Mouse (Mus musculus): ENCODE measurements around the gene Mgarp.
"Not testable (repeated sequence)": the region's sequence is repeated elsewhere in the genome, so short reads cannot be mapped to it uniquely, and the experiment has no call there.

The Mgarp gene

DNA sequence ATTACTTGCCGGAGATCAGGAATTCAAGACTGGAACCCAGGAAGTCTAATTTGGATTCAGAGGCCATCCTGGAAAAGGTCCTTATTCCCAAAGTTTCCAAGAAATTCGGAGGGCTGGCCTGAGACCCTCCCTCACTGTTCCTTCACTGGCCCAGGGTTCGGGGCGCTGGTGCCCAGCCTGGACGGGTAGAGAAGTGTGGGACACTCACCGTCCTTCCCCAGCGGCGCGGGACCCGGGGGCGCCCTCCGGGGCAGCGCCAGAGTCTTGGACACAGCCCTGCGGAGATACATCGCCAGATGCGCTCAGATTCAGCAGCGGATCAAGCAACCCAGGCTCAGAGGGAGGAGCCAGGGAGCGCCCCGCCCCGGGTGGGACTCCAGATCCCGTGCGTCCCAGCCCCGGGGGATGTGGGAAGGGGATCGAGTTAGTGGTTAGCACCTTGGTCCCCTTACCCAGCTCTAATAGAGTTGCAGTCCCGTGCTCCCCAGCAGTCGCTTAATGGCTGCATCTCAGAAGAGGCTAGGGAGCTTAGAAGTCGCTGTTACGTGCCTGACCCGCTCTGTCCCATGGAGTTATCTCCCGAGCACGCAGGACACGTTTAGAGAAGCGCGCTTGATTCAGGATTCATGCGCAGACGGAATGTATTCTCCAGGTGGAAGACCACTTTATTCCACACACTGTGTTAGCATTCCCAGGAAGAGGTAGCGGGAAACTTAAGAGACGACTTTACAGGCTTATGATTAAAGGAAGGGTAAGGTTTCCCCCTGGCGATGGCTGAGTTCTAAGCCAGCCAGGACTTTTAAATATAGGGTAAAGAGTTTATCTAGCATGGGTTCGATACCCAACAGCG, at the start of gene Mgarp:
TSS of gene Mgarp (minus strand) at position 520 of the 850 bp plus-strand sequence.
- peak; percentile 59 for DNase-seq (ENCODE audit: low spot score)

DNA sequence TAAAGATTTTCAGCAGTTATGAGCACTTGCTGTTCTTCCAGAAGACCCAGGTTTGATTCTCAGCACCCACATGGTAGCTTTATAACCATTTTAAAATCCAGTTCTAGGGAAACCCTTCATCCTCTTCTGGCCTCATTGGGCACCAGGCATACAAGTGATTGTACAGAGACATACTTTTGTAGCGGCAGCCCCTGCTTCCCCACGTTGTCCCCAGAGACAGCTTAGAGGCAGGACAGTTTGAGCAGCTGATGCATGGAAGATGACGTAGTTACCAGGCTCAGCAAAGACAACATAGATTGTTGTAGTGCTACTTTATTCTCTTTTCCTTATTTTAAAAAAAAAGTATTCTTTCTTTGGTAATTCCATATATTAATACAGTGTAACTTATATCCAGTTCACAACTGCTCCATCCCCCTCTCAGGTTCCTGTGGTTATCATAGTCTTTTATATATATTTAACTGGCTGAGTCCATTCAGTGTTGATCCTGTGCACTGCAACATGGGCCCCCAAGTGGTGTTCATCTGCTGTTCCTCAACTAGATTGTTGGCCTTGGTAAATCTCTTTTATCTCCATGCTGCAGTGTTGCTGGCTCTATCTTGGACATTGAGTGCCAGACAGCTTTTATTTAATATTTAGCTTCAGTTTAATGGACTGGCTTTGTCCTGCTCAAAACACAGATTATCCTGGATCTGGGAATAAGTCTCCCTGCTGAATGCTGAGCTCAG, 38.5 kb upstream of the Mgarp start:
- no peak for DNase-seq (ENCODE audit: low spot score)

GRCm38 (mm10) chr3:51434364-51434763, 37.8 kb upstream of the Mgarp start:
- DNase-seq (ENCODE audit: low spot score), result not testable (repeated sequence)

- no peak for DNase-seq (ENCODE audit: low spot score)
These were observed 28.9 kb upstream of the Mgarp start for GRCm38 (mm10) chr3:51425394-51425793.

DNA sequence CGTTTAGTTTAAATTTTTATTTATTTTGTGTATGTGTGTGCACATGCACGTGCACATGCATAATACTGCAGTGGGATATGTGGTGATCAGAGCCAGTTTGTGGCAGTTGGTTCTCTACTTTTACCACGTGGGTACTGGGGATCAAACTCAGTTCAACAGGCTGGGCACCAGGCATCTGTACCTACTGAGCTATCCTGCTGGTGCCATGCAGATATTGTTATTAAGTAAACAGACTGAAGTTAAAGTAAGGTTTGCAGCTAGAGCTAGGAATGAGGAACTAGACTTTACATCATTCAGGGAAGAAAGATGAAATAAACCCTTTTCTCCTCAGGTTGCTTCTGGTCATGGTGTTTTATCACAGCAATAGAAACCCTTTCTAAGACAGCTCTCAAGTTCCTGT, 25.4 kb upstream of the Mgarp start:
- no peak for DNase-seq (ENCODE audit: low spot score)

GRCm38 (mm10) chr3:51417966-51418365, 21.4 kb upstream of the Mgarp start:
- DNase-seq (ENCODE audit: low spot score), result no peak

DNA sequence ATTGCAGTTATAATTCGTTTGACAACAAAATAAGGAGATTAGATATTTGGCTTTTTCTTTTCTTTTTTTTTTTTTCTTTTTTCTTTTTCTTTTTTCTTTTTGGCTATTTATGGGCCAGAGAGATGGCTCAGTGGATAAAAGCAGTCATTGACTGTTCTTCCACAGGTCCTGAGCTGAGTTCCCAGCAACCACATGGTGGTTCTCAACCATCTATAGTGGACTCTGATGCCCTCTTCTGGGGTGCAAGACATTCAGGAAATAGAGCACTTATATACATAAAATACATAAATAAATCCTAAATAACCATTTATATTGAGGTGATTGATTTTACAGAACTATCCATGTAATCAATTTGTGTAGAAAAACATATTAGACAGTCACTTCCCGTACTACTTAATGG, 20.9 kb upstream of the Mgarp start:
- DNase-seq (ENCODE audit: low spot score), result no peak

- DNase-seq (ENCODE audit: low spot score), result no peak
These were observed 20.6 kb upstream of the Mgarp start for GRCm38 (mm10) chr3:51417135-51417458.

GRCm38 (mm10) chr3:51416364-51417134, 20.0 kb upstream of the Mgarp start:
- peak; percentile 41 for DNase-seq (ENCODE audit: low spot score)

DNA sequence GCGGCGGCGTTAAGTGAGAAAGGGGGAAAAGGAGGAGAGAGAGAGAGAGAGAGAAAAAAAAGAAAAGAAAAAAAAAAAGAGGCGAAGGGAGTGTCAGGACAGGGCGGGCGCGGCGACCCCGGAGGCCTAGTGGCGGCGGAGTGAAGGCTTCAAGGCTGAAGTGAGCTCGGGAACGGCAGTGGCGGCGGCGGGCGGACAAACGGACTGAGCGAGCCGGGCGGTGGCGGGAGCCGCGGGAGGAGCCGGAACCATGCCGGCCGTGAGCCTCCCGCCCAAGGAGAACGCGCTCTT, 19.5 kb upstream of the Mgarp start:
- DNase-seq (ENCODE audit: low spot score), result no peak

- peak; percentile 93 for DNase-seq (ENCODE audit: low spot score)
These were observed 18.8 kb upstream of the Mgarp start, which contains the start of gene Naa15 for GRCm38 (mm10) chr3:51415098-51416072. Gene Naa15, plus strand, starts transcription at chr3:51415148.

DNA sequence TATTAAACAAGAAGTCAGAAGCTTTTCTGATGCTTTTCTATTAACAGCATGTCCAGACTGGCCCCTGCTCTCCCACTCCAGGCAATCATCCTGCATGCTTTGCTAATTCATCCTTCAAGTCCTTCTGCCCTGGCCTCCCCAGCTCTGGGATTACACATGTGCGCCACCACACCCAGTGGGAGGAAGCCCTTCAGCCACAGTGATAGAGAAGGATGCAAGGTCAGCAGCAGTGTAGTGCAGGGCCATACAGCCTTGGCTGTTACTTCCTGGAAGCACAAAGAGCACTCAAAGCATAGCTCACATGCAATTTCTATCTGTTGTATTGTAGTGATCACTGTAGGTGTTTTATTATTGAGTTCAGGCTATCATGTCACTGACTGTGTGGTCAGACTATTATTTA, 16.7 kb upstream of the Mgarp start:
- no peak for DNase-seq (ENCODE audit: low spot score)

DNA sequence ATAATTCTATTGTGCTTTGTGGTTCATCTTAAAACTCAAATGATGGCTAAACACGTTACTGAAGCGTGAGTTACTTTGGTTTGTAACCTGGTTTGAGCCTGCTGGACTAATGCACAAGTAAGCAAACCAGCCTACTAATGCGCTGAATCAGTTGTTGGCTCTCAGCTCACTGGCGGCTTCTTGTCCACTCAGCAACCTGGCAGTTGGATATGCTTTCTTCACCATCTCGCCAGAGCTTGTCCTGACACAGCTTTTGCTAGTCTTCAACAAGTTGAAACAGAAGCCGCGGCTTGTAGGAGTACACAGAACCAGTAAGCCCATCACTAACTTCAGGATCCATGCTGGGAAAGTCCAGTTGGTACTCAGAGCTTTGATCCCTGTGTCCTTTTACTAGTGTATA, 15.9 kb upstream of the Mgarp start:
- no peak for DNase-seq (ENCODE audit: low spot score)

GRCm38 (mm10) chr3:51408561-51409183, 12.1 kb upstream of the Mgarp start, which contains the start of gene Ndufc1:
Gene Ndufc1, minus strand, starts transcription at chr3:51408988.
- peak; percentile 100 for DNase-seq (ENCODE audit: low spot score)

DNA sequence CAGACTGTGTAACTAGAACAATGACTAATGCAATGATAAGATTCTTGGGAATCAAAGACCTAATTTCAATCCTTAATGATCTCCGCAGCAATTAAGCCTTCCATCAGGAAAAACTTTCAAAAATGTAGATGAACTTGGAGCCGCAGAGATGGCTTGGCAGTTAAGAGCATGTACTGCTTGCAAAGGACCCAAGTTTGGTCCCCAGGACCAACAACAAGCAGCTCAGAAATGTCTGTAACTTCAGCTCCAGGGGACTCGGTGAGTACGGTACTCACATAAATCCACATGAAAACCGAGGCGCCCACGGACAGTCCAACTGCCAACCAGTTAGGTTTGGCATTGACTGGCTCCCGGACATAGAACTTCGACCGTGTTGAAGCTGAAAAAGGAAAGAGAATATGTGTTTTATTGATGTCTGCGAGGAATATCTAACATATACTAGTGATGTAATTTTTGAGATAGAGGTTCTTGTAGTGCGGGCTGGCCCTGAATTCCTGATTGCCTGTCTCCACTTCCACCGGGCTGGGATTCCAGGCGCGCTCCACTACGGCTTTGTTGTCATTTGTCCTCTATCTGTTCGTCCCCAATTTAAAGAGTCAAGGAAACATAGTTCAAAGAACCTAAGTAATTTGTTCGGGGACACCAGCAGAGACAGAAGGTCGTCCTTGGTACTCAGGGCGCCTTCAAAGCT, 11.5 kb upstream of the Mgarp start:
- DNase-seq (ENCODE audit: low spot score), result no peak

GRCm38 (mm10) chr3:51402628-51403027, 6.1 kb upstream of the Mgarp start:
- DNase-seq (ENCODE audit: low spot score), result no peak

DNA sequence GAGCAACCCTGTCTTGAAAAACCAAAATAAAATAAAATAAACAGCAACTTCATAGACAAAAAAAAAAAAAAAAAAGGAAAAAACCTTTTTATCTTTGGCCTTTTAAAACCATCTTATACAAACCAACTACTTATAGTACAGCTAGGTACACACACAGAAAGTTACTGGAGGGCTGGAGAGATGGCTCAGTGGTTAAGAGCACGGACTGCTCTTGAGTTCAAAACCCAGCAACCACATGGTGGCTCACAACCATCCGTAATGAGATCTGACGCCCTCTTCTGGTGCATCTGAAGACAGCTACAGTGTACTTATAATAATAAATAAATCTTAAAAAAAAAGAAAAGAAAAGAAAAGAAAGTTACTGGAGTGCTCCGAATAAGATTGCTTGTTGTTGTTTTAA, 5.5 kb upstream of the Mgarp start:
- DNase-seq (ENCODE audit: low spot score), result not testable (repeated sequence)

DNA sequence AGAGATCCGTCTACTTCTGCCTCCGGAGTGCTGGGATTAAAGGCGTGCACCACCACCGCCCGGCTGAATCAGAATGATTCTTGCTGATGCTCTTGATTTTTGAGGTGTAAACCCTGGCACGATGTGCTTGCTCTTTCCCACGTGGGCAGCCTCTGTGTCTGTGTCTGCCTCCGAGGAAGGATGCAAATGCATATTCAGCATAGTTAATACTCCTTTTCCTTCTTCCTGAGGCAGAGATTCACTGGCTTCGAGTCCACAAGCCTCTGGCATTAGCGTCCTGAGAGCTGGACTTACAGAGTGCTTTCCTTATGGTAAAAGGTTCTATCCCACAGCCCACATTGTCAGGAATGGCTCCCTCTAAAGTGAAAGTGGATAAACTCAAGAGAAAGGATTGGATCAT, 4.1 kb upstream of the Mgarp start:
- DNase-seq (ENCODE audit: low spot score), result no peak

- no peak for DNase-seq (ENCODE audit: low spot score)
These were observed 3.0 kb upstream of the Mgarp start for GRCm38 (mm10) chr3:51399531-51399930.

DNA sequence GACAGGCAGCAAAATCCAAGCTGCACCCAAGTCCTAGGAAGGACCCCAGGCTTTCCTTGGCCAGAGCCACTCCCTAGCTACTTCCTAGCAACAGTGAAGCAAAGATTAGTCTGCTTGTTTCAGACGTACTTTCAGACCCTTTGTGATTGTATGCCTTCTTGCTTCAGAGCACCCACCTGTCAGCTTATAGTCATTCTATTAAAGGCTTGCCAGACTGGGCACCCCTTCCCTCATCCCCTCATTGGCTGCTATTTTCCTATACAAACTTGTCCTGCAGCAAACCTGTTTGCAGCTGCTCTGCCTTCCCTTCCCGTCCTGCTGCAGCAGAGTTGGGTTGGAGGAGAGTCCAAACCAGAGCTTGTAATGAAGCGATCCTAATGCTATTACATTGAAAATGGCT, 2.1 kb upstream of the Mgarp start:
- no peak for DNase-seq (ENCODE audit: low spot score)

Data from urinary bladder, postnatal 25 days (tissue).